Mouse (Mus musculus): ENCODE data around the gene Gm49391.
A peak's percentile ranks its signal among the peaks of the same experiment; 100 is the strongest.

DNA sequence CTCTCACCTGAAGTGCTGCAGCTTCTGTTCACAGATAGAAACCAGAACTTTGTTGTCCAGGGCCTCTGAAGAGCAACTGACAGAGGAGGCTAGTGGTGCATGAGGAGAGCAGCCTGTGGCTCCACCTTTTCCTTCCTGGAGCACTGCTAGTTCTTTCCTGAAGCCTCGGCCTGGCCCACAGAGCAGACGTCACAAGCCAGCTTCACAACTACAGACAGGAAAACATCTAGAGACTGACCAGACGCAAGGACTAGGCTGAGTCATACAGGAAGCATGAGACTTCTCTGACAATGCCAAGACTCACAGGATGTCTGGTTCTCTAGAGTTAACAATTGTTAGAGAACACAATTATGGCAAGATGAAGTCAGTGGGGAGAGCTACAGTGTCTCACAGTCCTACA, 39.0 kb downstream of the Gm49391 start, which contains the start of gene Ctla2b:
- TF ChIP-seq CTCF (IDR thresholded peaks at IDR 0.05) (no peak), EP300 (IDR thresholded peaks at IDR 0.05) (peak; percentile 99)

Data from lung, postnatal 0 days (tissue).